Mouse (Mus musculus) forebrain, embryonic 16.5 days (tissue): ENCODE data around the gene Sun1. TPM values are rescaled to one million over a fixed set of nuclear protein-coding genes. Genes with fewer than 3 reads are reported as not detected.

ENCODE experiments used
- ATAC-seq: fragments of 200-750 bp; cut with Nextera tagmentation; 2 replicates; pipeline ENCODE4 v1.8.0; 2017; ENCODE audit warnings: mild to moderate bottlenecking, moderate library complexity
- H3K27ac ChIP-seq: fragments of 300-500 bp; sonication (generic); 2 replicates; pipeline ENCODE4 v1.5.1; 2014; ENCODE audit warnings: low read length, control low read depth
- H3K27me3 ChIP-seq: fragments of 300-500 bp; sonication (generic); replicated peaks from 2 replicates; pipeline ENCODE4 v1.6.1; 2014; ENCODE audit warnings: low read length; ENCODE audit not compliant: control insufficient read depth, insufficient read depth
- H3K36me3 ChIP-seq: fragments of 300-500 bp; sonication (generic); 2 replicates; pipeline ENCODE4 v1.6.1; 2014; ENCODE audit not compliant: control insufficient read depth, insufficient read depth
- H3K4me1 ChIP-seq: fragments of 300-500 bp; sonication (generic); replicated peaks from 2 replicates; pipeline ENCODE4 v1.6.1; 2014; ENCODE audit warnings: low read length; ENCODE audit not compliant: control insufficient read depth, insufficient read depth
- H3K4me2 ChIP-seq: fragments of 300-500 bp; sonication (generic); 2 replicates; pipeline ENCODE4 v1.6.1; 2014; ENCODE audit warnings: mild to moderate bottlenecking, low read length, control low read depth
- H3K4me3 ChIP-seq: fragments of 300-500 bp; sonication (generic); replicated peaks from 2 replicates; pipeline ENCODE4 v1.5.1; 2014; ENCODE audit warnings: mild to moderate bottlenecking, low read length, control low read depth
- H3K9ac ChIP-seq: fragments of 300-500 bp; sonication (generic); replicated peaks from 2 replicates; pipeline ENCODE4 v1.6.1; 2014; ENCODE audit warnings: low read depth, low read length, control low read depth
- H3K9me3 ChIP-seq: fragments of 300-500 bp; sonication (generic); 2 replicates; pipeline ENCODE4 v1.6.1; 2016; ENCODE audit warnings: low read length; ENCODE audit not compliant: control insufficient read depth
- WGBS: fragments of 180-500 bp; shearing (Covaris S2); extraction: QIAGEN DNeasy Blood & Tissue Kit; methylation state at CpG from one replicate; pipeline ENCODE4 v1.1.7; 2014; 5-methylcytosine and 5-hydroxymethylcytosine counted together
- polyA plus RNA-seq: library from polyadenylated mRNA; unstranded; fragments of >200 nt; fragmentation: Nextera tagmentation; extraction: Ambion mirVana; gene quantifications from 2 replicates; pipeline ENCODE4 v1.2.1, GENCODE M21; 2015

Gene Sun1
- polyA plus RNA-seq, 1 experiment from 2014 or later = 60.7 TPM

DNA sequence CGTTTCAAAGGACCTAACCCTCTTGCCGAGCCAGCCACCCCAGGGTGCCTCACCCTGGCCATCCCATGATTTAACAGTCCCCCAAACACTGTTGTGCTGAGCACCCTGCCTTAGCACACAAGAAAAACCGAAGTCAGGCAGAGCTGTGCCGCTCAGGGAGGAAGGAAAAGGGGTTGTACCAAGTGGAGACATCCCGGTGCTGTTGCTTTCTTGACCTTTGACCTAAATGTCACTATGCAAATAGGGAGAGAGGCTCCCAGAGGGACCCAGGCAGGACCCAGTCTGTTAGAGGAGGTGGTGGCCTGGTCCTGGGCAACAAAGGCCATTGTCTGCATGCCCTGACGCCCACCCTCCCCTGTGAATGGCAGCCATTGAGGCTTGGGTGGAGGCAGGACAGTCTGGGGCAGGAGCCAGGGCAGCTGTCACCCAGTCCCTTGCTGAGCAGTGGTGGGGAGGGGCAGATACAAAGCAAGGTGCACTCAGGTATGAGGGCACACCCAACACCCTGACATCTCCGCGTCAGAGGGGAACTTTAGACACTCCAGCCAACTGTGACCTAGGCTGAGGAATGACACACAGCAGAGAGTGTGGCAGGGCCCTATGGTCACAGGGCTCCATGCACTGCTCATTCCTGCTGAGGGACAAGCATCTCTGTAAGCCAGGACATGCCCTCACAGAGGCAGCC lies 85.1 kb downstream of the Sun1 start:
- Histone ChIP-seq H3K27me3 (no peaks in the 10 kb centered on the region), H3K9ac (no peak overlapping the region), H3K4me2 (no peak overlapping the region), H3K4me1 (0 out of 2 replicates have a peak, but pooled peaks cover 4% of the 10 kb centered on the region), H3K36me3 (no peaks in the 10 kb centered on the region), H3K27ac (no peak overlapping the region), H3K4me3 (no peak overlapping the region), H3K9me3 (no peaks in the 10 kb centered on the region)
- ATAC-seq = no peak
- WGBS = 60% methylated on average over 8 of the region's 8 CpGs

DNA sequence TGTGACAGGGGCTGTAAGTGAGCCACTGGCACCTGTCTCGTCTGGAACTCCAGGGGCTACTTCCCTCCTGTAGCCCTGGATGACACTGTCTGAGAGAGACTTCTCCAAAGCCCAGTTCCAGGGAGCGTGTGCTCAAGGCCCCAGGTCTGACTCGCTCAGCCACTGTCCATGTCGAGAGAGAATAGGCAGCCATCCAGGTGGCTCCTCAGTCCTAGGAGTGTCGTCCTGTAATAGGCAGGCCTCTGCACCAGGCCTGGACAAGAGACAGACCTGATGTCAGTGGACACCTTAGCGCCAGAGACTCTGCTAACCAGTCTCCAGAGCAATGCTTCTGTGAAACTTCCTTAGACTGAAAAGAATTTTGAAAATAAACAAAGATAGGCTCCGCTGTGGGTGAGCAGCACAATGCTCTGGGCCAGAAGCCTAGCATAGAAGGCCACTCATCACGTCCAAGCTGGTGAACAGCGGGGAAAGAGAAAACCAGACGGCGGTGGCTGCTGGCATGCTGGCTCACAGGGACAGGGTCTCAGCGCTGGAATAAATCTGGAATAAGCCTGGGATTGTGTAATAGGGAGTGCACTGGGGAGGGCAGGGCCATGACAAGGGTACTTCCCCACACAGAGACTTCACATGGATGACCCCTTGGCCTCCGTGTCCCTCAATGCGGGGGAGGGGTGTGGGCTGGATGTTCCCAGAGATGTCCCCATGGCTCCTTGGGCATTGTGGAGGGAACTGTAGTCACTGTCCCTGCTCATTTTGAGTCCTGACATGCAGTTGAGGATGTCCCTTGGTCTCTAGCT lies 85.9 kb downstream of the Sun1 start:
- H3K36me3 ChIP-seq = no peaks in the 10 kb centered on the region
- no peak overlapping the region for H3K27ac ChIP-seq
- no peaks in the 10 kb centered on the region for H3K27me3 ChIP-seq
- no peak for ATAC-seq
- H3K9ac ChIP-seq = no peak overlapping the region
- 73% methylated on average over 14 of the region's 14 CpGs for WGBS
- no peak overlapping the region for H3K4me2 ChIP-seq
- H3K9me3 ChIP-seq = no peaks in the 10 kb centered on the region
- no peak overlapping the region for H3K4me3 ChIP-seq
- 0 out of 2 replicates have a peak, but pooled peaks cover 4% of the 10 kb centered on the region for H3K4me1 ChIP-seq

- Histone ChIP-seq H3K4me1 (0 out of 2 replicates have a peak, but pooled peaks cover 4% of the 10 kb centered on the region), H3K9me3 (no peaks in the 10 kb centered on the region), H3K4me3 (no peak overlapping the region), H3K4me2 (no peak overlapping the region), H3K9ac (no peak overlapping the region), H3K27ac (no peak overlapping the region), H3K36me3 (no peaks in the 10 kb centered on the region), H3K27me3 (no peaks in the 10 kb centered on the region)
- ATAC-seq = no peak
- 92% methylated on average over 5 of the region's 5 CpGs for WGBS
These were observed 86.7 kb downstream of the Sun1 start for GRCm38 (mm10) chr5:139287099-139287498.

GRCm38 (mm10) chr5:139287787-139288186 lies 87.3 kb downstream of the Sun1 start:
- ATAC-seq = no peak
- WGBS = 91% methylated on average over 4 of the region's 4 CpGs
- Histone ChIP-seq H3K9ac (no peak overlapping the region), H3K36me3 (no peaks in the 10 kb centered on the region), H3K4me1 (no peaks in the 10 kb centered on the region), H3K27me3 (no peaks in the 10 kb centered on the region), H3K4me2 (no peak overlapping the region), H3K9me3 (no peaks in the 10 kb centered on the region), H3K4me3 (no peak overlapping the region), H3K27ac (no peak overlapping the region)

- Histone ChIP-seq H3K27ac (no peak overlapping the region), H3K9ac (no peak overlapping the region), H3K9me3 (no peaks in the 10 kb centered on the region), H3K27me3 (no peaks in the 10 kb centered on the region), H3K4me1 (no peaks in the 10 kb centered on the region), H3K4me2 (no peak overlapping the region), H3K4me3 (no peak overlapping the region), H3K36me3 (no peaks in the 10 kb centered on the region)
- no peak for ATAC-seq
- 78% methylated on average over 4 of the region's 4 CpGs for WGBS
These were observed 88.2 kb downstream of the Sun1 start for GRCm38 (mm10) chr5:139288591-139288990.

DNA sequence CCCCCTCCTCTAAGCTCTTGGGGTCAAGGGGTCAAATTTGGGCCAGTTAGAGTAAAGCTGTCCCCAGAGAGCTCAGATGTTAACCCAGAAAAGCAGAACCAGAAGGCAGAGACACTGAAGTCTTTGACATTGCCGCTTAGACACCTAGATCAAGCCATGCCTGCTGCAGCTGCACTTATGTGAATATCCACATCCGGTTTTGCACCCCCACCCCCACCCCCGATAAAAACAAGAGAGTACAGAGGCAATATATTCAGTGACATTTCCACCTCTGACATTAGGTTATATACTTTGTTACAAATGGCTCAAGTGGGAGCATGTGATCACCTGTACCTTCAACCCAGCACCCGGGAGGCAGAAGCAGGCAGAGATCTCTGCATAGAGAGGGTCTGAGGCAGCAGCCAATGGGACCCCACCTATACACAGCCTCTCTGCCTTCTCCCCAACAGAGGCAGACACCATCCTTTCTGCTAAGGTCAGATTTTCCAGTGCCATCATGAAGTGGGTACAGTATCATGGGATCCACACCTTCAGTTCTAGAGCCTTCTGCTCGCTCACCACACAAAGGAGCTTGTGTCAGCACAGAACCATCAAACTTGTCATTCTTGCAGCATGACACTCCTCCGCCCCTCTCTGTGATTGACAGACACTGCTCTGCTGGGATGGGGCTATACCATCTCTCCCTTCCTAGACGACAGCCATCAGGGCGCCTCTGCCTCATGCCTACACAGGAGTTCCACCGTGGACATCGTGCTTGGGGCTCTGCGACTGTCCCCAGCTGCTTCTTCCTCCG lies 90.2 kb downstream of the Sun1 start:
- no peak overlapping the region for H3K4me2 ChIP-seq
- H3K9me3 ChIP-seq = no peaks in the 10 kb centered on the region
- no peak for ATAC-seq
- H3K9ac ChIP-seq = no peak overlapping the region
- no peaks in the 10 kb centered on the region for H3K4me1 ChIP-seq
- H3K27me3 ChIP-seq = no peaks in the 10 kb centered on the region
- H3K4me3 ChIP-seq = no peak overlapping the region
- WGBS = 88% methylated on average over 12 of the region's 12 CpGs
- no peaks in the 10 kb centered on the region for H3K36me3 ChIP-seq
- H3K27ac ChIP-seq = no peak overlapping the region

- Histone ChIP-seq H3K9ac (no peak overlapping the region), H3K4me1 (no peaks in the 10 kb centered on the region), H3K27me3 (no peaks in the 10 kb centered on the region), H3K9me3 (no peaks in the 10 kb centered on the region), H3K27ac (no peak overlapping the region), H3K4me2 (no peak overlapping the region), H3K4me3 (no peak overlapping the region), H3K36me3 (no peaks in the 10 kb centered on the region)
- WGBS = 64% methylated on average over 6 of the region's 6 CpGs
- no peak for ATAC-seq
These were observed 91.5 kb downstream of the Sun1 start for GRCm38 (mm10) chr5:139291811-139292560.

DNA sequence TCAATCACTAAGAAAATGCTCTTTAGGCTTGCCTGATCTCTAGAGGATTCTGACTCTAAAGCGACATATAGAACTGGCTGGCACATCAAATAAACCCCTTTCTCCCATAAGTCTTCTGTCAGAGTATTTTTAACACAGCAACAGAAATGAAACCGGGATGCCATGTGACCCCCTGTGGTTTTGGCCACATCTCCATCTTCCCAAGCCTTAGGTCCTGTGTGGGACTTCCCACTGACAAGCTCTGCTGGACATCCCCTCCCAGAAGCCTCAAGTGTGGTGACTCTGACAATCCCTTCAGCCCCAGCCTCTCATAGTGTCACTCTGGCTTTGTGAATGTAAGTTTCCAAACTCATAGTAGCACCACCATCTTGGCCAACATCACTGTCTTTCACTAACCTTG lies 93.7 kb downstream of the Sun1 start:
- Histone ChIP-seq H3K27ac (no peak overlapping the region), H3K9me3 (no peaks in the 10 kb centered on the region), H3K27me3 (no peaks in the 10 kb centered on the region), H3K36me3 (no peaks in the 10 kb centered on the region), H3K9ac (no peak overlapping the region), H3K4me3 (no peak overlapping the region), H3K4me2 (no peak overlapping the region), H3K4me1 (no peaks in the 10 kb centered on the region)
- ATAC-seq = no peak
- WGBS = 84% methylated on average over 2 of the region's 2 CpGs
